ENCODE assay signal across 25 mouse cellular contexts in genomic region chr14:14789840-14790470, GRCm38 (mm10). TPM values are rescaled to one million over a fixed set of nuclear protein-coding genes. Genes with fewer than 3 reads are reported as not detected.
"Had no signal": no experiment of that assay in that cellular context is flagged by ENCODE, and none has a peak within 500 bp of the region (broad histone marks: within the 10 kb centered on the region; RNA-seq: fewer than 3 reads in every experiment).

No protein-coding gene starts in this region.

- H3K4me1 ChIP-seq: heart, embryonic 13.5 days; heart, embryonic 15.5 days; hindbrain, embryonic 13.5 days; hindbrain, embryonic 15.5 days; limb, embryonic 10.5 days; limb, embryonic 12.5 days had no signal

- H3K27me3 ChIP-seq: heart, embryonic 13.5 days; heart, embryonic 15.5 days; hindbrain, embryonic 13.5 days; hindbrain, embryonic 15.5 days; limb, embryonic 12.5 days had no signal

- H3K9ac ChIP-seq: forebrain, postnatal 0 days; heart, embryonic 13.5 days; heart, embryonic 15.5 days; hindbrain, embryonic 13.5 days; hindbrain, embryonic 15.5 days; limb, embryonic 12.5 days; liver, embryonic 14.5 days had no signal

- H3K4me3 ChIP-seq: heart, adult 2 months; heart, embryonic 13.5 days; heart, embryonic 15.5 days; hindbrain, embryonic 13.5 days; hindbrain, embryonic 15.5 days; left cerebral cortex, adult 2 months; limb, embryonic 10.5 days; limb, embryonic 12.5 days had no signal

- H3K4me2 ChIP-seq: heart, embryonic 11.5 days; heart, embryonic 13.5 days; heart, embryonic 15.5 days; hindbrain, embryonic 13.5 days; hindbrain, embryonic 15.5 days; limb, embryonic 12.5 days; liver, embryonic 11.5 days had no signal

- H3K9me3 ChIP-seq: heart, embryonic 13.5 days; heart, embryonic 15.5 days; hindbrain, embryonic 13.5 days; hindbrain, embryonic 15.5 days; limb, embryonic 10.5 days; limb, embryonic 12.5 days had no signal

- DNase-seq: forebrain, postnatal 0 days; gastrocnemius, postnatal 14 days; gastrocnemius, postnatal 36 days; heart, adult 11 months; heart, adult 2 months; heart, postnatal 14 days; heart, postnatal 36 days; kidney, adult 18-20 months; kidney, postnatal 10 days; kidney, postnatal 25 days; kidney, postnatal 4 days had no signal

- H3K27ac ChIP-seq: heart, adult 2 months; heart, embryonic 13.5 days; heart, embryonic 15.5 days; hindbrain, embryonic 13.5 days; hindbrain, embryonic 15.5 days; hindbrain, postnatal 0 days; left cerebral cortex, adult 2 months; limb, embryonic 10.5 days; limb, embryonic 12.5 days; liver, embryonic 14.5 days had no signal

- ATAC-seq: forebrain, postnatal 0 days; hindbrain, postnatal 0 days had no signal

RNA-seq across cellular contexts. Expression of gene Nek10, which starts 13.3 kb away (rescaled TPM):
- total RNA-seq: hematopoietic stem cell, adult 5-6 weeks had no signal
- polyA plus RNA-seq: heart, embryonic 11.5 days; hindbrain, embryonic 13.5 days; kidney, embryonic 14.5 days; kidney, embryonic 16.5 days; limb, embryonic 12.5 days; liver, embryonic 11.5 days had no signal
